ENCODE assay signal across 15 mouse cellular contexts in genomic region chr5:135803135-135803534, GRCm38 (mm10). TPM values are rescaled to one million over a fixed set of nuclear protein-coding genes. Genes with fewer than 3 reads are reported as not detected.
DNase-seq lines count a peak whose midpoint lies in the region; ATAC-seq and TF ChIP-seq lines count a peak whose summit lies in the region.
"Had no signal": no experiment of that assay in that cellular context is flagged by ENCODE, and none has a peak within 500 bp of the region (broad histone marks: within the 10 kb centered on the region; RNA-seq: fewer than 3 reads in every experiment).

No protein-coding gene starts in this region.

- no peak overlapping the region for H3K4me3 ChIP-seq in liver, embryonic 14.5 days (ENCODE audit: insufficient read depth in 1 of 2, low read depth in 2 of 2, low read length in 2 of 2)
- H3K4me3 ChIP-seq in liver, embryonic 12.5 days: no peak overlapping the region
- H3K4me3 ChIP-seq: liver, embryonic 15.5 days had no signal

- no peak for ATAC-seq in liver, embryonic 14.5 days (ENCODE audit: insufficient read depth)
- no peak for ATAC-seq in liver, embryonic 12.5 days
- ATAC-seq: inflammation-experienced regulatory T-cells, adult 6 months had no signal

- H3K27ac ChIP-seq in liver, embryonic 14.5 days: no peak overlapping the region
- no peak overlapping the region for H3K27ac ChIP-seq in liver, embryonic 12.5 days
- H3K27ac ChIP-seq: liver, embryonic 15.5 days had no signal

- 40% methylated on average over 4 of the region's 4 CpGs for WGBS in liver, embryonic 14.5 days (ENCODE audit: insufficient replicate concordance)
- 38% methylated on average over 4 of the region's 4 CpGs for WGBS in liver, embryonic 12.5 days (ENCODE audit: insufficient replicate concordance)

- no peaks in the 10 kb centered on the region for H3K9me3 ChIP-seq in liver, embryonic 14.5 days (ENCODE audit: control insufficient read depth, low read length)
- no peaks in the 10 kb centered on the region for H3K9me3 ChIP-seq in liver, embryonic 12.5 days (replicated peaks)
- H3K9me3 ChIP-seq: liver, embryonic 15.5 days had no signal

- peak; percentile 48 for TF ChIP-seq CTCF in liver, embryonic 14.5 days (IDR thresholded peaks at IDR 0.05; ENCODE audit: low read depth)

- H3K36me3 ChIP-seq in liver, embryonic 14.5 days (replicated peaks; ENCODE audit: control insufficient read depth, insufficient read depth, low read depth): no peaks in the 10 kb centered on the region
- no peaks in the 10 kb centered on the region for H3K36me3 ChIP-seq in liver, embryonic 12.5 days
- H3K36me3 ChIP-seq: liver, embryonic 15.5 days had no signal

- no peaks in the 10 kb centered on the region; a peak in 1 of 4 replicates for H3K4me1 ChIP-seq in liver, embryonic 14.5 days (replicated peaks; ENCODE audit: control insufficient read depth in 2 of 2, insufficient read depth in 2 of 2, low read length in 1 of 2)
- H3K4me1 ChIP-seq in liver, embryonic 12.5 days: peaks cover 3% of the 10 kb centered on the region; the same call in 1 of the 2 replicates

- TF ChIP-seq EP300 in liver, embryonic 14.5 days (IDR thresholded peaks at IDR 0.05; ENCODE audit: low read depth): no peak

- no peak overlapping the region for H3K9ac ChIP-seq in liver, embryonic 14.5 days (replicated peaks)
- no peak overlapping the region for H3K9ac ChIP-seq in liver, embryonic 12.5 days
- H3K9ac ChIP-seq: liver, embryonic 15.5 days had no signal

- peak; percentile 42 to 51 for DNase-seq in cerebellum, postnatal 10 days
- DNase-seq in cerebellum, adult 18-20 months: no peak
- no peak for DNase-seq in liver, embryonic 14.5 days (ENCODE audit: low read depth in 3 of 3, low spot score in 3 of 3)
- peak; percentile 51 for DNase-seq in A20 (ENCODE audit: low read depth, low spot score)
- DNase-seq in R1 (ENCODE audit: low read depth, low spot score): peak; percentile 91
- no peak for DNase-seq in natural killer cell, adult 2 months (ENCODE audit: low spot score in 2 of 2)
- no peak for DNase-seq in urinary bladder, postnatal 10 days (ENCODE audit: low spot score)
- DNase-seq: B cell, adult 2 months; cerebellum, adult 9-11 months; heart, adult 11 months; heart, postnatal 10 days; kidney, postnatal 25 days had no signal

- no peak overlapping the region for H3K4me2 ChIP-seq in liver, embryonic 14.5 days (ENCODE audit: low read depth)
- no peak overlapping the region for H3K4me2 ChIP-seq in liver, embryonic 12.5 days
- H3K4me2 ChIP-seq: liver, embryonic 15.5 days had no signal

- no peaks in the 10 kb centered on the region for H3K27me3 ChIP-seq in liver, embryonic 14.5 days (ENCODE audit: control insufficient read depth, insufficient read depth, low read length)
- H3K27me3 ChIP-seq in liver, embryonic 12.5 days (replicated peaks): peaks cover 39% of the 10 kb centered on the region

RNA-seq across cellular contexts. Expression of gene Srrm3, which starts 3.6 kb away (rescaled TPM):
- polyA plus RNA-seq in liver, embryonic 14.5 days (2012; rRNA removed): 0.01 and 0.27 TPM in 2 replicates
- polyA plus RNA-seq in liver, embryonic 14.5 days (2014; fragmentation: Nextera tagmentation; extraction: Ambion mirVana): not detected in 2 replicates
- polyA plus RNA-seq in liver, embryonic 12.5 days (2016; fragmentation: Nextera tagmentation; extraction: Ambion mirVana): not detected in 2 replicates
- polyA plus RNA-seq: inflammation-experienced regulatory T-cells, adult 6 months had no signal

RNA-seq across cellular contexts. Expression of gene Mdh2, which starts 24.9 kb away (rescaled TPM):
- 211 and 224 TPM in 2 replicates for polyA plus RNA-seq in liver, embryonic 14.5 days (2012; rRNA removed)
- 307 and 326 TPM in 2 replicates for polyA plus RNA-seq in liver, embryonic 14.5 days (2014; fragmentation: Nextera tagmentation; extraction: Ambion mirVana)
- polyA plus RNA-seq in liver, embryonic 12.5 days (2016; fragmentation: Nextera tagmentation; extraction: Ambion mirVana): 451 and 473 TPM in 2 replicates

RNA-seq across cellular contexts. Expression of gene Styxl1, which starts 24.9 kb away (rescaled TPM):
- polyA plus RNA-seq in liver, embryonic 14.5 days (2012; rRNA removed): 0.02 TPM in 1 of 2 replicates, not detected in the other
- polyA plus RNA-seq in liver, embryonic 14.5 days (2014; fragmentation: Nextera tagmentation; extraction: Ambion mirVana): not detected in 2 replicates
- polyA plus RNA-seq in liver, embryonic 12.5 days (2016; fragmentation: Nextera tagmentation; extraction: Ambion mirVana): 0.16 TPM in 1 of 2 replicates, not detected in the other
- polyA plus RNA-seq: liver, embryonic 15.5 days had no signal

RNA-seq across cellular contexts. Expression of gene Tmem120a, which starts 58.9 kb away (rescaled TPM):
- polyA plus RNA-seq in liver, embryonic 14.5 days (2012; rRNA removed): 5.4 and 5.7 TPM in 2 replicates
- 15.2 and 16.0 TPM in 2 replicates for polyA plus RNA-seq in liver, embryonic 14.5 days (2014; fragmentation: Nextera tagmentation; extraction: Ambion mirVana)
- polyA plus RNA-seq in liver, embryonic 12.5 days (2016; fragmentation: Nextera tagmentation; extraction: Ambion mirVana): 17.4 and 21.5 TPM in 2 replicates

Comparison
In these comparisons a context has a peak if more than half of its experiments do, and no peak if none do; other contexts are left out.
1. DNase-seq: peak in cerebellum, postnatal 10 days (2 of 2), A20 (single experiment) and R1 (single experiment); none in cerebellum, adult 18-20 months (0 of 2), liver, embryonic 14.5 days (0 of 3), natural killer cell, adult 2 months (0 of 2) and urinary bladder, postnatal 10 days (single experiment).